Mouse (Mus musculus) intestine, embryonic 15.5 days (tissue): ENCODE results near the gene Jmjd8. TPM values are rescaled to one million over a fixed set of nuclear protein-coding genes. Genes with fewer than 3 reads are reported as not detected.
"Not testable (repeated sequence)": the region's sequence is repeated elsewhere in the genome, so short reads cannot be mapped to it uniquely, and the experiment has no call there.

Experiments
- ATAC-seq: fragments of 200-750 bp; cut with Nextera tagmentation; 2 replicates; pipeline ENCODE4 v1.8.0; 2017; ENCODE audit warnings: moderate TSS enrichment, moderate library complexity
- H3K27ac ChIP-seq: fragments of 300-500 bp; sonication (generic); 2 replicates; pipeline ENCODE4 v1.5.1; 2015; ENCODE audit warnings: mild to moderate bottlenecking, inconsistent platforms
- H3K27me3 ChIP-seq: fragments of 300-500 bp; sonication (generic); replicated peaks from 2 replicates; pipeline ENCODE4 v1.6.1; 2015; ENCODE audit warnings: inconsistent platforms
- H3K36me3 ChIP-seq: fragments of 300-500 bp; sonication (generic); 2 replicates; pipeline ENCODE4 v1.6.1; 2015; ENCODE audit warnings: inconsistent platforms
- H3K4me1 ChIP-seq: fragments of 300-500 bp; sonication (generic); replicated peaks from 2 replicates; pipeline ENCODE4 v1.6.1; 2015; ENCODE audit warnings: inconsistent platforms
- H3K4me2 ChIP-seq: fragments of 300-500 bp; sonication (generic); replicated peaks from 2 replicates; pipeline ENCODE4 v1.6.1; 2015; ENCODE audit warnings: mild to moderate bottlenecking, inconsistent platforms
- H3K4me3 ChIP-seq: fragments of 300-500 bp; sonication (generic); replicated peaks from 2 replicates; pipeline ENCODE4 v1.5.1; 2015; ENCODE audit warnings: inconsistent platforms
- H3K9ac ChIP-seq: fragments of 300-500 bp; sonication (generic); 2 replicates; pipeline ENCODE4 v1.6.1; 2015; ENCODE audit warnings: inconsistent platforms
- H3K9me3 ChIP-seq: fragments of 300-500 bp; sonication (generic); 2 replicates; pipeline ENCODE4 v1.6.1; 2016; ENCODE audit warnings: inconsistent platforms
- WGBS: fragments of 180-500 bp; shearing (Covaris S2); methylation state at CpG from one replicate; pipeline ENCODE4 v1.1.7; 2015; 5-methylcytosine and 5-hydroxymethylcytosine counted together
- polyA plus RNA-seq: library from polyadenylated mRNA; unstranded; fragments of >200 nt; fragmentation: Nextera tagmentation; extraction: Ambion mirVana; gene quantifications from 2 replicates; pipeline ENCODE4 v1.2.1, GENCODE M21; 2015

Gene Jmjd8
- polyA plus RNA-seq, 1 experiment from 2014 or later: 45.1 TPM

GRCm38 (mm10) chr17:25794998-25795397, 33.7 kb upstream of the Jmjd8 start:
- no peak for ATAC-seq
- Histone ChIP-seq H3K4me1 (peaks cover 47% of the 10 kb centered on the region), H3K4me2 (peak overlapping the region; percentile 96), H3K27ac (no peak overlapping the region), H3K9ac (0 out of 2 replicates have a peak overlapping the region, but pooled peaks have one; percentile 78), H3K4me3 (no peak overlapping the region), H3K36me3 (no peaks in the 10 kb centered on the region; the same call in 1 of the 2 replicates), H3K9me3 (no peaks in the 10 kb centered on the region), H3K27me3 (no peaks in the 10 kb centered on the region)
- WGBS: 83% methylated on average over 17 of the region's 17 CpGs

- peak within 1 kb of the TSS; percentile 27; the same call in 1 of the 2 replicates for H3K27ac ChIP-seq
- no peaks in the 10 kb centered on the region; the same call in 1 of the 2 replicates for H3K36me3 ChIP-seq
- WGBS: 38% methylated on average over 6 of the region's 6 CpGs
Measured at GRCm38 (mm10) chr17:25795609-25796092, 33.0 kb upstream of the Jmjd8 start, which contains the start of gene AC134908.4. TSS of gene AC134908.4 (minus strand) at chr17:25795659.

GRCm38 (mm10) chr17:25796211-25796771, 32.4 kb upstream of the Jmjd8 start:
- ATAC-seq: peak; percentile 6; the same call in 1 of the 2 replicates
- peak overlapping the region; percentile 96 for H3K4me2 ChIP-seq
- 3% methylated on average over 37 of the region's 37 CpGs for WGBS

More at GRCm38 (mm10) chr17:25795609-25796092, 33.0 kb upstream of the Jmjd8 start, which contains the start of gene AC134908.4:
- no peak for ATAC-seq
- no peaks in the 10 kb centered on the region for H3K9me3 ChIP-seq
- H3K4me3 ChIP-seq: peak within 1 kb of the TSS; percentile 91
- H3K9ac ChIP-seq: peak within 1 kb of the TSS; percentile 78
- H3K4me1 ChIP-seq: peaks cover 45% of the 10 kb centered on the region
- no peaks in the 10 kb centered on the region for H3K27me3 ChIP-seq
- H3K4me2 ChIP-seq: peak within 1 kb of the TSS; percentile 96

GRCm38 (mm10) chr17:25796951-25797369, 31.7 kb upstream of the Jmjd8 start, which contains the start of gene Metrn:
TSS of gene Metrn (minus strand) at chr17:25797136.
- H3K4me1 ChIP-seq: peaks cover 37% of the 10 kb centered on the region
- H3K27me3 ChIP-seq: 0 out of 2 replicates have a peak, but pooled peaks cover 5% of the 10 kb centered on the region
- peak; percentile 88 for ATAC-seq
- peak within 1 kb of the TSS; percentile 91 for H3K4me3 ChIP-seq
- WGBS: under 1% methylated on average over 35 of the region's 35 CpGs
- H3K27ac ChIP-seq: peak within 1 kb of the TSS; percentile 56
- no peaks in the 10 kb centered on the region for H3K9me3 ChIP-seq
- peak within 1 kb of the TSS; percentile 78 for H3K9ac ChIP-seq
- peak within 1 kb of the TSS; percentile 96 for H3K4me2 ChIP-seq
- H3K36me3 ChIP-seq: no peaks in the 10 kb centered on the region; the same call in 1 of the 2 replicates

More at GRCm38 (mm10) chr17:25796211-25796771, 32.4 kb upstream of the Jmjd8 start:
- peak overlapping the region; percentile 78 for H3K9ac ChIP-seq
- H3K4me1 ChIP-seq: peaks cover 40% of the 10 kb centered on the region
- peak overlapping the region; percentile 27; the same call in 1 of the 2 replicates for H3K27ac ChIP-seq
- H3K36me3 ChIP-seq: no peaks in the 10 kb centered on the region; the same call in 1 of the 2 replicates
- H3K27me3 ChIP-seq: 0 out of 2 replicates have a peak, but pooled peaks cover 2% of the 10 kb centered on the region
- H3K4me3 ChIP-seq: peak overlapping the region; percentile 91
- H3K9me3 ChIP-seq: no peaks in the 10 kb centered on the region

- no peaks in the 10 kb centered on the region for H3K9me3 ChIP-seq
- no peak overlapping the region for H3K4me3 ChIP-seq
- no peak overlapping the region for H3K27ac ChIP-seq
- WGBS: 6% methylated on average over 6 of the region's 6 CpGs
- H3K27me3 ChIP-seq: peaks cover 5% of the 10 kb centered on the region; the same call in 1 of the 2 replicates
- no peak overlapping the region for H3K9ac ChIP-seq
- no peak overlapping the region for H3K4me2 ChIP-seq
- H3K36me3 ChIP-seq: no peaks in the 10 kb centered on the region
- H3K4me1 ChIP-seq: peaks cover 10% of the 10 kb centered on the region
- no peak for ATAC-seq
Measured at GRCm38 (mm10) chr17:25801029-25801428, 27.6 kb upstream of the Jmjd8 start.

GRCm38 (mm10) chr17:25802825-25803517, 25.7 kb upstream of the Jmjd8 start:
- Histone ChIP-seq H3K4me3 (no peak overlapping the region), H3K4me2 (no peak overlapping the region), H3K9me3 (no peaks in the 10 kb centered on the region), H3K27ac (no peak overlapping the region), H3K9ac (no peak overlapping the region), H3K4me1 (no peaks in the 10 kb centered on the region), H3K27me3 (peaks cover 7% of the 10 kb centered on the region; the same call in 1 of the 2 replicates), H3K36me3 (no peaks in the 10 kb centered on the region)
- 12% methylated on average over 10 of the region's 10 CpGs for WGBS
- peak; percentile 73 for ATAC-seq

GRCm38 (mm10) chr17:25806507-25806906, 22.2 kb upstream of the Jmjd8 start:
- Histone ChIP-seq H3K27ac (no peak overlapping the region), H3K27me3 (peaks cover 26% of the 10 kb centered on the region), H3K4me3 (no peak overlapping the region), H3K9ac (no peak overlapping the region), H3K4me1 (peaks cover 10% of the 10 kb centered on the region), H3K36me3 (no peaks in the 10 kb centered on the region), H3K9me3 (no peaks in the 10 kb centered on the region; the same call in 1 of the 2 replicates), H3K4me2 (no peak overlapping the region)
- WGBS: 71% methylated on average over 4 of the region's 4 CpGs
- peak; percentile 42; the same call in 1 of the 2 replicates for ATAC-seq

- not testable (repeated sequence) for H3K36me3 ChIP-seq, H3K9me3 ChIP-seq, H3K4me1 ChIP-seq, H3K9ac ChIP-seq, H3K4me2 ChIP-seq, H3K27ac ChIP-seq, ATAC-seq, H3K4me3 ChIP-seq
- WGBS: 49% methylated on average over 2 of the region's 2 CpGs
- peaks cover 31% of the 10 kb centered on the region for H3K27me3 ChIP-seq
Measured at GRCm38 (mm10) chr17:25807452-25807851, 21.2 kb upstream of the Jmjd8 start.

GRCm38 (mm10) chr17:25808028-25808427, 20.6 kb upstream of the Jmjd8 start:
- no peak for ATAC-seq
- H3K36me3 ChIP-seq: no peaks in the 10 kb centered on the region
- H3K4me2 ChIP-seq: peak overlapping the region; percentile 99
- no peak overlapping the region for H3K4me3 ChIP-seq
- H3K27ac ChIP-seq: no peak overlapping the region
- no peak overlapping the region for H3K9ac ChIP-seq
- WGBS: 45% methylated on average over 5 of the region's 5 CpGs
- peaks cover 36% of the 10 kb centered on the region for H3K27me3 ChIP-seq
- no peaks in the 10 kb centered on the region; the same call in 1 of the 2 replicates for H3K9me3 ChIP-seq
- peaks cover 12% of the 10 kb centered on the region for H3K4me1 ChIP-seq

GRCm38 (mm10) chr17:25808789-25809605, 19.7 kb upstream of the Jmjd8 start, which contains the start of gene Fbxl16:
TSS of gene Fbxl16 (plus strand) at chr17:25809085.
- H3K36me3 ChIP-seq: no peaks in the 10 kb centered on the region
- ATAC-seq: peak; percentile 90
- peak within 1 kb of the TSS; percentile 56 for H3K27ac ChIP-seq
- peak within 1 kb of the TSS; percentile 99 for H3K4me2 ChIP-seq
- peak within 1 kb of the TSS; percentile 54 for H3K9ac ChIP-seq
- H3K4me3 ChIP-seq: peak within 1 kb of the TSS; percentile 66
- H3K9me3 ChIP-seq: no peaks in the 10 kb centered on the region; the same call in 1 of the 2 replicates
- under 1% methylated on average over 85 of the region's 100 CpGs for WGBS
- H3K4me1 ChIP-seq: peaks cover 16% of the 10 kb centered on the region
- H3K27me3 ChIP-seq: peaks cover 39% of the 10 kb centered on the region

- Histone ChIP-seq H3K9ac (peak overlapping the region; percentile 54), H3K4me3 (peak overlapping the region; percentile 66), H3K4me1 (peaks cover 16% of the 10 kb centered on the region), H3K4me2 (peak overlapping the region; percentile 99), H3K27me3 (peaks cover 39% of the 10 kb centered on the region), H3K9me3 (no peaks in the 10 kb centered on the region; the same call in 1 of the 2 replicates), H3K36me3 (no peaks in the 10 kb centered on the region), H3K27ac (peak overlapping the region; percentile 56; the same call in 1 of the 2 replicates)
- WGBS: 12% methylated on average over 25 of the region's 25 CpGs
- no peak; the same call in 1 of the 2 replicates for ATAC-seq
Measured at GRCm38 (mm10) chr17:25809606-25810340, 18.9 kb upstream of the Jmjd8 start.
